Mouse (Mus musculus) heart, adult 2 months (tissue): ENCODE results near the gene Irf4. TPM values are rescaled to one million over a fixed set of nuclear protein-coding genes. Genes with fewer than 3 reads are reported as not detected.

Experiments used
- DNase-seq, 2 experiments: peaks; one replicate each; pipeline ENCODE4 v3.0.0; 2021
- H3K27ac ChIP-seq: fragments of 200-600 bp; 2 replicates; pipeline ENCODE4 v1.8.1; 2022
- H3K27me3 ChIP-seq: fragments of 200-500 bp; 2 replicates; pipeline ENCODE4 v1.6.1; 2012; ENCODE audit warnings: mild to moderate bottlenecking, low read length, inconsistent platforms, mixed read lengths; ENCODE audit not compliant: control insufficient read depth, insufficient read depth
- H3K36me3 ChIP-seq: fragments of 200-500 bp; 2 replicates; pipeline ENCODE4 v1.6.1; 2012; ENCODE audit warnings: low read length, inconsistent platforms; ENCODE audit not compliant: control insufficient read depth, insufficient read depth
- H3K4me1 ChIP-seq: fragments of 200-500 bp; 2 replicates; pipeline ENCODE4 v1.6.1; 2011; ENCODE audit warnings: low read length; ENCODE audit not compliant: control insufficient read depth, insufficient read depth
- H3K4me3 ChIP-seq: fragments of 200-600 bp; 2 replicates; pipeline ENCODE4 v1.8.1; 2022
- H3K79me2 ChIP-seq: fragments of 200-500 bp; replicated peaks from 2 replicates; pipeline ENCODE4 v1.6.1; 2012; ENCODE audit warnings: mild to moderate bottlenecking, inconsistent platforms, low read length, moderate library complexity, mixed read lengths; ENCODE audit not compliant: control insufficient read depth, insufficient read depth
- H3K9ac ChIP-seq: fragments of 200-500 bp; 2 replicates; pipeline ENCODE4 v1.6.1; 2012; ENCODE audit warnings: low read depth, mild to moderate bottlenecking, control low read depth, inconsistent platforms, low read length, mixed read lengths
- CTCF ChIP-seq: fragments of 200-600 bp; IDR thresholded peaks from 2 replicates; pipeline ENCODE4 v1.8.1; 2022; ENCODE audit warnings: antibody characterized with exemption, mild to moderate bottlenecking, moderate library complexity
- EP300 ChIP-seq: fragments of 200-500 bp; IDR thresholded peaks from 2 replicates; pipeline ENCODE4 v1.6.1; 2011; ENCODE audit warnings: low read depth, low read length, control low read depth; ENCODE audit not compliant: insufficient read depth
- POLR2A ChIP-seq: fragments of 200-500 bp; IDR thresholded peaks from 2 replicates; pipeline ENCODE4 v1.6.1; 2011; ENCODE audit warnings: mild to moderate bottlenecking, low read depth, low read length, control low read depth; ENCODE audit not compliant: insufficient read depth
- WGBS: fragments of 180-500 bp; shearing (Covaris S2); methylation state at CpG from one replicate; pipeline ENCODE4 v1.1.7; 2018; 5-methylcytosine and 5-hydroxymethylcytosine counted together
- intact Hi-C: fragments of 180-260 bp; cut with DNase I; formaldehyde crosslinking; loops from one replicate; pipeline ENCODE4 v1.15.1; 2025
- polyA plus RNA-seq: library from polyadenylated mRNA; depleted of rRNA; stranded (reverse); fragments of >200 nt; gene quantifications from 2 replicates; pipeline ENCODE4 v1.2.3, GENCODE M21; 2012
- total RNA-seq, 2 experiments: library from RNA; stranded (reverse); gene quantifications; 2 replicates each; pipeline ENCODE4 v1.2.3; 2021

Irf4 gene
- total and polyA plus RNA-seq, 3 experiments, result 0.92 to 2.1 (median 1.3) TPM

GRCm38 (mm10) chr13:30760374-30761090, 11.5 kb downstream of the Irf4 start:
- Histone ChIP-seq H3K9ac (no peak overlapping the region), H3K79me2 (no peaks in the 10 kb centered on the region), H3K27me3 (no peaks in the 10 kb centered on the region), H3K4me1 (peaks cover 2% of the 10 kb centered on the region; the same call in 1 of the 2 replicates), H3K36me3 (no peaks in the 10 kb centered on the region), H3K27ac (no peak overlapping the region), H3K4me3 (no peak overlapping the region)
- DNase-seq, result no peak
- 61% methylated on average over 3 of the region's 3 CpGs for WGBS
- TF ChIP-seq POLR2A, result no peak
- TF ChIP-seq EP300, result no peak
- TF ChIP-seq CTCF, result no peak
- intact Hi-C loops, result no loop called here

GRCm38 (mm10) chr13:30761151-30761631, 12.2 kb downstream of the Irf4 start:
- H3K27ac ChIP-seq, result no peak overlapping the region

GRCm38 (mm10) chr13:30762224-30762623, 13.2 kb downstream of the Irf4 start:
- peaks cover 2% of the 10 kb centered on the region; the same call in 1 of the 2 replicates for H3K4me1 ChIP-seq
- 82% methylated on average over 4 of the region's 4 CpGs for WGBS

More at GRCm38 (mm10) chr13:30761151-30761631, 12.2 kb downstream of the Irf4 start:
- Histone ChIP-seq H3K4me1 (peaks cover 2% of the 10 kb centered on the region; the same call in 1 of the 2 replicates), H3K9ac (no peak overlapping the region), H3K27me3 (no peaks in the 10 kb centered on the region), H3K79me2 (no peaks in the 10 kb centered on the region), H3K4me3 (no peak overlapping the region), H3K36me3 (no peaks in the 10 kb centered on the region)
- TF ChIP-seq EP300, result no peak
- no peak for TF ChIP-seq POLR2A
- no peak for TF ChIP-seq CTCF
- WGBS, result 83% methylated on average over 8 of the region's 8 CpGs
- no peak for DNase-seq
- intact Hi-C loops, result no loop called here

GRCm38 (mm10) chr13:30764014-30764740, 15.2 kb downstream of the Irf4 start:
- no peak overlapping the region for H3K9ac ChIP-seq
- H3K4me3 ChIP-seq, result no peak overlapping the region
- intact Hi-C loops, result no loop called here
- H3K27ac ChIP-seq, result no peak overlapping the region
- H3K27me3 ChIP-seq, result no peaks in the 10 kb centered on the region
- H3K36me3 ChIP-seq, result no peaks in the 10 kb centered on the region; the same call in 1 of the 2 replicates
- no peak for TF ChIP-seq POLR2A
- TF ChIP-seq EP300, result no peak
- TF ChIP-seq CTCF, result no peak
- DNase-seq, result peak; percentile 6 to 68
- H3K4me1 ChIP-seq, result peaks cover 2% of the 10 kb centered on the region; the same call in 1 of the 2 replicates
- WGBS, result 58% methylated on average over 8 of the region's 8 CpGs
- no peaks in the 10 kb centered on the region for H3K79me2 ChIP-seq

More at GRCm38 (mm10) chr13:30762224-30762623, 13.2 kb downstream of the Irf4 start:
- no peaks in the 10 kb centered on the region for H3K36me3 ChIP-seq
- no peaks in the 10 kb centered on the region for H3K27me3 ChIP-seq
- intact Hi-C loops, result no loop called here
- DNase-seq, result no peak
- H3K4me3 ChIP-seq, result no peak overlapping the region
- no peak overlapping the region for H3K27ac ChIP-seq
- H3K9ac ChIP-seq, result no peak overlapping the region
- TF ChIP-seq POLR2A, result no peak
- TF ChIP-seq CTCF, result no peak
- TF ChIP-seq EP300, result no peak
- no peaks in the 10 kb centered on the region for H3K79me2 ChIP-seq

- H3K9ac ChIP-seq, result no peak overlapping the region
- H3K27ac ChIP-seq, result no peak overlapping the region
- H3K27me3 ChIP-seq, result no peaks in the 10 kb centered on the region
- H3K4me1 ChIP-seq, result peaks cover 2% of the 10 kb centered on the region; the same call in 1 of the 2 replicates
- 63% methylated on average over 5 of the region's 5 CpGs for WGBS
- intact Hi-C loops, result no loop called here
- TF ChIP-seq CTCF, result no peak
- no peak for TF ChIP-seq EP300
- TF ChIP-seq POLR2A, result no peak
- no peaks in the 10 kb centered on the region for H3K79me2 ChIP-seq
- no peaks in the 10 kb centered on the region; the same call in 1 of the 2 replicates for H3K36me3 ChIP-seq
- no peak overlapping the region for H3K4me3 ChIP-seq
- DNase-seq, result no peak
These were observed 16.9 kb downstream of the Irf4 start for GRCm38 (mm10) chr13:30765906-30766305.
